Mouse (Mus musculus) layer of hippocampus, postnatal 25 days (tissue): ENCODE measurements around the gene Tmem179. TPM values are rescaled to one million over a fixed set of nuclear protein-coding genes. Genes with fewer than 3 reads are reported as not detected.

Experiments used
- DNase-seq, 2 experiments: peaks; one replicate each; pipeline ENCODE4 v3.0.0; 2022; ENCODE audit warnings: mixed read lengths in 2 of 2, low spot score in 1 of 2; ENCODE audit errors: extremely low spot score in 1 of 2
- total RNA-seq, 2 experiments: library from RNA; stranded (reverse); gene quantifications; 2 replicates each; pipeline ENCODE4 v1.2.3; 2021

Tmem179 gene
- total RNA-seq, 2 experiments from 2014 or later: 113 to 133 TPM

DNA sequence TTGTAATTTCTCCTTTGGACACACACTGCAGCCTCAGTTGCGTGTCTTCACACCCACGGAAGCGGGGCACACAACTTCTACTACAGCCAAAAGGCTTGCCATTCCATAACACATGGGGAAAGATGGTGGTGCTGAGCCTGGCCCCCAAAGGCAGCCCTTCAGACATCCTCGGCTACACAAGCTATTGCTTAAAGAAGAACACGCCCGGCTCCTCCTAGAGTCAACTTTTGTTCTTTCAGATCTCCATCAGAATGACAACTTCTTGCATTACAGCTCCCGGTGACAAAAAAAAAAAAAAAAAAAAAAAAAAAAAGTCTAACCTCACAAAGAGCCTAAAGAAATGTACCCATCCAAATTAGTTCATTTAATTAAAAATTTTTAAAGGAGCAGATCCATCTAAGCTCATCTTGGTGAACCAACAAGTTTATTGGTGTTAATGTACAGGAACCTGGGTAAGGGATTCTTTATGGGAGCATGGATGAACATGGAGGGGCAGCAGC is 23.0 kb upstream of the Tmem179 start:
- no peak for DNase-seq

DNA sequence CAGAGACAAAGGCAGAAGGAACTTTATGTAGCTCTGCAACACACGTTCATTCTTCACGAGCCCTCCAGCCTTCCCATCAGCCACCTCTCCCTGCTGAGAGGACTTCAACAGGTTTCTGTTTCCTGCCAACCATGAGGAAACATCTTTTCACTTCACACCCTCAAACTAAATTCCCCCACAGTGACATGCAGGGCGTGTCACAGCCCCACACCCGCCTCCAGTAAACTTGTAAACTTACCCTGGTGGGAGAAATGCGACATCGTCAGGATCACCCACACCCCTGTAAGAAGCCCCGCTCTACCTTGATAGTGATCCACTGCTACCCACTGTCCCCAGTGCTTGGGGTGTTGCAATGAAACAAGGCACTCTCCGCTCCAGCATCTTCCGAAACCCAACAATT is 21.8 kb upstream of the Tmem179 start:
- no peak for DNase-seq

GRCm38 (mm10) chr12:112537233-112537632 is 20.7 kb upstream of the Tmem179 start:
- DNase-seq: no peak

DNA sequence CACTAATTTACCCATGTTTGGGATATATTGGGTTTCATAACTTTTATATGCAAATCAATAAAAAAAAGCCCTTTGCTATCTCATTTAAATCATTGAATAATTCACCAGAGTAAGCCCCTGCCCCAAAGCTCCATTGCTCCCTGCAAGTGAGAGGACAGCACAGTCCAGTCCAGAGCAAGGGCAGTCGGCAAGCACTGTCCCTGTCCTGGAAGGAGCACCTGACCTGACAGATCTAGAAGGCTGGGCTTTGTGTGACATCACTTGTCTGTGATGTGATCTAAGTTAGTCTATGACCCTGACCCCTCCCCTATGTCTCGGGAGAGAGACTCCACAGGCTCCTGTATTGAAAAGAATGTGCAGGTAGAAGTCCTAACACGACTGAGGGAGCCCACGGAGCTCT is 17.2 kb upstream of the Tmem179 start:
- DNase-seq: no peak

GRCm38 (mm10) chr12:112518105-112518504 is 1.6 kb upstream of the Tmem179 start:
- DNase-seq: no peak

DNA sequence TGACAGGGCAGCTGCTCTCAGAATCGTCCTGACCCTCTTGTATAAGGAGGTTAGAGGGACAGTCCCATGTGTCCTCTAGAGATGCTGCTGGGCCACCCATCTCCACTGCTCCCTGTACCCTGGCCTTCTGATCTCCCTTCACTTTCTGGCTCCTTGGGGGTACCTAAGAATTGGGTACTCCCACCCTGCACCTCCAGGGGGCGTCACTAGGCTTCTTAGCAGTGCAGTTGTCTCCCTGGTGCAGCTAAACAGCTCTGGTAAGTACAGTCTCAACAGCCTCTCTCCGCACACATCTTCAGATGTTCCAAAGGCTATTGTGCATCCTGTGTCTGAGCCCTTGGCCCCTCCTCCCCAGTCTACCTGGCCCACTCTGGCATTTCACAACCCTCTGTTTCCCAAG is 1.6 kb downstream of the Tmem179 start:
- DNase-seq: no peak

DNA sequence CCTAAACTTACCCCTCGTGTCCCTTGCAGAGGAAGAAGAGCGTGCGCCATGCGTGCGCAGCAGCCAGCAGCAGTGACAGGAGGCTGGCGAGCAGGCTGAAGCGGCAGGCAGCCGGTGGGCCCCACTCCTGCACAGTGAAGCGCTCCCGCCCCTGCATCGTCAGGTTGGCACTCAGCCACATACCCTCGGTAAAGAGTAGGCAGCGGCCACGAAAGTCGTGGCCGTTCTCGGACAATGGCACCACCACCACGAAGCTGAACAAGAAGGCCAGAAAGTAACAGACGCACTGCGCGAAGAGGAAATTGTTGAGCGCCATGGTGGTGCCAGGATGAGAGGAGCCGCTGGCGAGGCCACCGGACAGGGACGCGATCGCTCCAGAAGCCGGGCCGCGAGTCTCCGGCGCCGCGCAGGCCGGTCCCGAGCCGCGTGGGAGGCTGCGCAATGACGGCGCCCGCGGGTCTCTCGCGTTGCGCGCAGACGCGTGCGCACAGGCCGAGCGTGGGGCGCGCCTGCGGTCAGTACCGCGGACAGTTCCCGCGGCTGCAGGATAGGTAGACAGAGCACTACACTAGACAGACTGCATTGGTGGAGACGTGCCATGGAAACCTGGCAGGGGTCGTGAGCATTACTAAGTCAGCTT is 5.7 kb downstream of the Tmem179 start:
- peak; percentile 51 to 56 for DNase-seq

DNA sequence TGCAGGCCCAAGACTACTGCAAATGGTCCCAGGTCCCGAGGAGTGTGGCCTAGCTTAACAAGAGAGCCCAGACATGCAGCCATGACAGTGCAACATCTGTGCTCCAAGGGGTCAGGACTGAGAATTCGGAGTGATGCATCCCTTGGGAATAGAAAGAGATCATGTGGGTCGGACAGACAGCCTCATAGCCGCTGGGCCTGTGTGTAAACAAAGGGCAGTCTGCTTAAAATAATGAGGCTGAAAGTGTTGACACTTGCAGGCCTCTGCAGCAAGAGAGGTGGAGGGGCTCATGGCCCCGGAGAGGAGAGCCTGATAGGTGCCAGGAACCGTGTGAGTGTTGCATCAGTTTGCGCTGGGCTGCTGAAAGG is 6.2 kb downstream of the Tmem179 start:
- no peak for DNase-seq

DNA sequence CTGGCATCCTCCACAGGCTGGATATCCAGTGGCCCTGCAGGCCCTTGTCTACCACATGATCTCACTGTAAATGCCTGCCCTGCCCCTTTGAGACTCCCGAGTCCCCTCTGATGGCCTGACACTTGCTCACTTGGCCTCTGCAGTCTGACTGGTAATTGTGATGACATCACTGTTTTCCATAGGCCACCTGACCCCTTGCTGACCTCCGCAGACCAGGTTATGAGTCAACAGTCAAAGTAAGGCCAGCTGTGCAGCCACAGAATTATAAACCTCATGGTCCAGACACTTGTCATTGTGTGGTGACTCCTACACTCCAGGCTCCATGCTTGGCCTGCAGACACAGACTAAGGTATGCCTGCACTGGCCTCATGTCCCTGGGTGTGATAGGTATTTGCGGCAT is 8.6 kb downstream of the Tmem179 start:
- DNase-seq: no peak

DNA sequence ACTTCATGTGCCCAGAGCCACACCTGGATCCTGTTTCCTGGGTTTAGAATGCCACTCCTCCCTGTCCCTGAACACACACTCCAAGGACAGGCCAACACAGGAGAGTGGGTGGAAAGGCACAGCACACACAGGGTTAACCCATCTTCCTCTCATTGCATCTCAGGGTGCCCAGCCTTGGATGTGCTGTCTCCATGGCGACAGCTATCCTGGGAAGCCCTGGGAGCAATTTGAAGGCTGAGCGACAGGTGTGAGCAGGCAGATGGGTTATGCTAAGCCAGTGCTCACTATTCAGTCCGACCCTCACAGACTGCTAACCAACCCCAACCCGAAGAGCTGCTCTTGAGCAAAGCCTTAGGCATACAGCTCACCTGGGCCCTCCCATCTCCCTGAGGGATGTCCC is 9.3 kb downstream of the Tmem179 start:
- DNase-seq: no peak

- DNase-seq: no peak
Observed at GRCm38 (mm10) chr12:112506267-112506666, 10.3 kb downstream of the Tmem179 start.

- DNase-seq: no peak
Observed at GRCm38 (mm10) chr12:112503003-112503771, 13.4 kb downstream of the Tmem179 start.

DNA sequence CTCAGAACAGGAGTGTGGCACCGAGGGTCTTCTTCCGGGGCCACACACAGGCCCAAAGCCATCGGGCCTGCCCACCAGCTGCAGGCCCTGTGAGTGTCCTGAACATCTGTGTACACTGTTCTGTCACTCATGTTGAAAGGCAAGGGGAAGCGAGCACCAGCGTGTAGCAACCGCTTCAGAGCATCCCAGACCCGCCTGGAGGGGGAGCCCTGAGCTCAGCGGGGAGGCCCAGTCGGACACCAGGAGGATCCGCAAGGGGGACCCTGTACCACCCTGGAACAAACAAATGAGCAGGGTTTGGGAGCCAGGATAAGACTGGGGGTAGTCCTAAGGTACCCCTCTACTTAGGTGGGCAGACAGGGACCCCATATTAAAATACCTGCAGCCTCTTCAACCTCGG is 17.9 kb downstream of the Tmem179 start:
- peak in 1 of 2 experiments; percentile 63 for DNase-seq

DNA sequence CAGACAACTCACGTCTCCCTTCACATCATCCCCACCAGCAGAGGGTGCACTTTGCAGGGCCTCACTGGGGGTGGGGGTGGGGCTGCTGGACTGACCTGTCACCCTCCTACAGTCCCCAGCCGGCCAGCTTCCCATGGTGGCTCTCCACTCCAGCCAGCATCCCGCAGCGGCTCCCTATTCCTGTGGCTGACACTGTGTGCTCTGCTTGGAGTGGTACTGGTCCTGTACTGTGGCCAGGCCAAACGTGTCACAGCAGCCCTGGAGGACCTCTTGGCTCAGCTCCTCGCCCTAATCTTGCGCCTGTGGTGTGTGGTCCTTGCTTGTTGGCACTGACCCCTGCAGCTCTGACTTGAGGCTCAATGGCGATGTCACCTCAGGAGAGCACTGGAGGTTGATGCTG is 18.8 kb downstream of the Tmem179 start:
- no peak for DNase-seq

GRCm38 (mm10) chr12:112496136-112496535 is 20.4 kb downstream of the Tmem179 start:
- DNase-seq: no peak

DNA sequence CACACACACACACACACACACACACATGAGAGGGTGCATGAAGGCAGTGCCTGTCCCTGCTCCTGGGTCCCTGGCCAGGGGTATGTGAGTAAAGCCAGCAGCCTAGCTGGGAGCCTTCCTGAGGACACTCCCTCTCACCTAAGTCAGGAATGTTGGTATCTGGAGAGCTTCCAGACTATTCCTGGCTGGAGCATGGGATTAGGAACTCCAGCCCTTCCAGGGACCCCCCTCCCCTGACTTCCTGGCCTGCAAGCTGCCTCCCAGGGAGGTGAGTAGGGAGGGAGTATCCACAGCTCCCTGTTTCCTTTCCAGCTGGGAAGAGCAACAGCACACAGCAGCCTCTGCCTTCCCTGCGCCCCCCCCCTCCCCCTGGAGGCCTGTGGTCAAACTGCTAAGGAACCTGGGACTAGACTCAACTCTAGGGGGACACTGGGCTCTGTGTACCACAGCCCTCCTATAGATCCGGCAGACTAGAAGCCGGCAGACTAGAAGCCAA is 26.1 kb downstream of the Tmem179 start:
- no peak for DNase-seq

DNA sequence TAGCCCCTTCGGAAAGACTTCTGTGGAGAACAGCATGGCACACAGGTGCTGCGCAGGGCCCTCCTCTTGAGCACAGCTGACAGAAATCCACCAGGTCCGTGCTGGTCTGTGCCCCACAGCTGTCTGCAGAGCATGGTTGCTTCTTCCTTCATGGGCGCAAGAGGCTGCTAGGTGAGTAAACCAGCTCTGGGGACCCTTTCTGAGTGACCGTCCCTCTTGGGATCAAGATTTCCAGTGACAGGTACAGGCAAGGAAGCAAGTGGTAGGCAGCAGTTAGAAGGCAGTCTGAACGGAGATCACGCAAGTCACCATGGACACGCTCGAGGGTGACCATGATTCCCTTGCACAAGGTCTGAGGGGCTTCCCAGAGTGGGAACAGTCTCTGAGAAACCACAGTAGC is 27.0 kb downstream of the Tmem179 start:
- DNase-seq: no peak

DNA sequence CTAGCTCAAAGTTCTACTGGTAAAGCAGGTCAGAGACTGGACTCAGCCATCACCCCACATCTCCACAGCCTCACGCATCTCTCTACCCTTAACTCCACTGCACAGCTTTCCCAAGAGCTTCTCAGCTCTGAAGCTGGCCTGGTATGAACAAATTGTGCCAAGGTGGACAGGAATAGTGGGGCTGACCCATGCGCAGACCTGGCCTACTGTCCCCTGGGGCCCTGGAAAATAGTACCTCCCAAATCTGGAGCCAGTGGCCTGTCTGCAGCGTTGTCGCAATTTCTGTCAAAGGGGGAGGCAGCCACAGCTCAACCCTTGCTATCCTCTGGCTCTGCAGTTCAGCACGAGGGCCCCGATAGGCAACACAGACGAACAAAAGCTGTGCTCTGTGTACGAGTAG is 27.4 kb downstream of the Tmem179 start, which contains the start of gene A530016L24Rik:
Gene A530016L24Rik (plus strand): TSS at position 315 of the 400 bp plus-strand sequence.
- no peak for DNase-seq

GRCm38 (mm10) chr12:112473777-112474176 is 42.8 kb downstream of the Tmem179 start:
- DNase-seq: peak; percentile 73 to 96

- DNase-seq: no peak
Observed at GRCm38 (mm10) chr12:112470216-112470615, 46.3 kb downstream of the Tmem179 start.

GRCm38 (mm10) chr12:112469393-112469792 is 47.2 kb downstream of the Tmem179 start:
- DNase-seq: no peak

DNA sequence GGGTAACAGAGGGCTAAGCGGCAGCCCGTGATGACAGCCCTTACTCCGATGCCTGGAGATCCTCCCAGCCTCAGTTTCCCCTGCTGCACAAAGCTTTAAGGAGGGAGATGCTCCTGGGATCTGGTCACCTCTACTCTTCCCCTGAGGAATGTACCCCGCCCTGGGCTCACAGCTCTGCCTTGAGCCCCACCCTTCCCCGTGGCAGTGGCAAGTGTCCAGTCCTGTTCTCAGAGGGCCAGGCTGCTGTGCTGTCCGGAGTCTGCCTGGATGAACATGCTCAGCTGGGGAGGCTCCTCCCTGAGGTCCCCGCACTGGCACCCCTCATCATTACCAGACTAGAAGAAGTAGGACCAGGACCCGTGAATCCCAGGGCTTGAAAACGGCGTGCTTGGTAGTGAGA is 49.2 kb downstream of the Tmem179 start:
- DNase-seq: no peak
